Mouse (Mus musculus) retina, embryonic 14.5 days (tissue): ENCODE measurements around the gene Vars.
A peak's percentile ranks its signal among the peaks of the same experiment; 100 is the strongest.

Source experiments
- DNase-seq: peaks from one replicate; pipeline ENCODE4 v3.0.0-alpha.2; 2015; ENCODE audit warnings: low spot score

Gene Vars

DNA sequence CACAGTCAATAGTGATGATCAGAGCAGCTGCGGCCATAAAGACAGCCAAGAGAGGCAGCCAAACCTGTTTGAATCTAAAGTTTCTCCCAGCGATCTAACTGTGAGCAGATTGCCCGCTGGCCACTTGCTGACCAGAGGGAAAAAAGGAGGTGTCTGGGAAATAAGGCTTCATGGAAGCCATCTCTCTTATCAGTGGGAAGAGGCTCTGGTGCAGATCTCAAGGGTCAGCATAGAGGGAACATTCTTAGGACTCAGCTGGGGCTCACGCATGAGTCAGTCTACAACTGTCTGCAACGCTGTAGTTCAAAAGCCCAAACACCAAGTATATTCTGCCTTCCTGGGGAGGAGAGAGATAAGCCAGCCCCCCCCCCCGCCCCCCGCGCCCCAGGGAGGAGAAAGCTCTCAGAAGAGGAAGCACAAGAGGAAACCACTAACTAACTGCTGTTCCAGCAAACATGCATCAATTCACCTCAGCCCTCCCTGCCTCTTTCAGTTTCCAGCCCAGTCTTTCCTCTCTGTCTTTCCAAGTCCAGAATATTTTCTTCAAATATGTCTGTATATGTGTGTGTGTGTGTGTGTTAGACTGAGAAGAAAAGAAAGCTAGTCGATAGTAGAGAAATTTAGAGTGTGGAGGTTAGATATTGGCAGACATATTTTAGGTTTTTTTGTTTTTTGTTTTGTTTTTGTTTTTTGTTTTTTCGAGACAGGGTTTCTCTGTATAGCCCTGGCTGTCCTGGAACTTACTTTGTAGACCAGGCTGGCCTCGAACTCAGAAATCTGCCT lies 47.6 kb downstream of the Vars start:
- DNase-seq = no peak

DNA sequence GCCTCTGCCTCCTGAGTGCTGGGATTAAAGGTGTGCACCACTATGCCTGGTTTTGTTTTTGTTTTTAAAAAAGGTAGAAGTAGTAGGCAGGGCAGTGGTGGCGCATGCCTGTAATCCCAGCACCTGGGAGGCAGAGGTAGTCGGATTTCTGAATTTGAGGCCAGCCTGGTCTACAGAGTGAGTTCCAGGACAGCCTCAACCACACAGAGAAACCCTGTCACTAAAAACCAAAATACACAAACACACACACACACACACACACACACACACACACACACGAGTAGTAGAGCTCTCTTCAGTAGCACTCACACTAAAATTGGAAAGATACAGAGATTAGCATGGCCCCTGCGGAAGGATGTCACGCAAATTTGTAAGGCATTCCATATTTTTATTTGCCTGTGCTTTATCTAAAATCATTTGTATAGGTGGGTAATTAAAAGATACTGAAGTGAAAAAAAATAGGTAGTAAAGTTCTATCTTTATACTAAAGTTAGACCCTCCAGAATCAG lies 48.2 kb downstream of the Vars start:
- DNase-seq = no peak

DNA sequence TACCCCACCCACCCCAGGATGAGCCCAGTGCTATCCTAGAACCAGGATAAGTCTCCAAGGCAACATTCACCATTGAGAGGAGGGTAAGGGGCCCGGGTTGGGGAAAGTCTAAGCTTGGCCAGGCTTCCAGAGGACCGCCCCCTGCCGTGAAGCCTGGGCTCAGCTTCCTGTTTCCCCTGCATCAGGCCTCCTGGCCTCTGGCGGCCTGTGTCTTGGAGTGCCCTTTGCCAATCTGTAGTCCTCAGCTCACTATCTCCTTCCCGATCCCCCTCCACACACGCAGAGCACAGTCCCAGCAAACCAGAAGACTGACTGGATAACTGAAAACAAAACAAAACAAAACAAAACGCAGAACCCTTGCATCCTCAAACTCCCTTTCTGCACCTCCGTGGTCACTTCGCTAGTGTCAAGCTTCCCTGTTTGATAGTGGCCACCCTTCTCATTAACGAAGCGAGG lies 48.8 kb downstream of the Vars start, which contains the start of gene Clic1:
Gene Clic1 (plus strand): TSS at position 406 of the 456 bp plus-strand sequence.
- peak; percentile 92 for DNase-seq

DNA sequence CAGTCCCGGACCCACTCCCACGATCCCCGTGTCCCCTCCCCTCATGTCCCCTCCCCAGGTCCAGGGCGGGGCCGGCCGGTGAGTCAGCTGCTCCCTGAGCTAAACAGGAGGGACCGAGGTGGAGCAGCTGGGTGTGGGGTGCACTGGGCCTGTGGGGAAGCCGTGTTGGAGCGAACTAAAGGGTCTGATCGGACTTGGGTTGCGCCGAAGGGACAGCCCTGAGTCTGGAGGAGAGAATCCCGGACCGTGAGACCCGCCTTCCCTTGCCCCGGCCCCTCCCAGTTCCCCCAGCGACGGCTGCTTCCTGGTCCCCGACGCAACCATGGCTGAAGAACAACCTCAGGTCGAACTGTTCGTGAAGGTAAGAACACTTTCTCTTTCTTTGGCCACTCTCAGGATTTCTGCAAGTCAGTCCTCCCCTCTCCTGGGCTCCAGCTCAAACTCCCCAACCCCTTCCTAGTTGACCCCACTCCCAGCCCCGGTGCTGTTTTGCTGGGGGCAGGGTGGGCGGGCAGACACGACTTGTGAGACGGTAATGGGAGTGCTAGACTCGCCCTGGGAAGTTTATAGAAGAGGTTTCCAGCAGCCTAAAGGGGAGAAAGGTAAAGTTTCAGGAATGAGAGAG lies 49.5 kb downstream of the Vars start:
- peak; percentile 68 for DNase-seq

DNA sequence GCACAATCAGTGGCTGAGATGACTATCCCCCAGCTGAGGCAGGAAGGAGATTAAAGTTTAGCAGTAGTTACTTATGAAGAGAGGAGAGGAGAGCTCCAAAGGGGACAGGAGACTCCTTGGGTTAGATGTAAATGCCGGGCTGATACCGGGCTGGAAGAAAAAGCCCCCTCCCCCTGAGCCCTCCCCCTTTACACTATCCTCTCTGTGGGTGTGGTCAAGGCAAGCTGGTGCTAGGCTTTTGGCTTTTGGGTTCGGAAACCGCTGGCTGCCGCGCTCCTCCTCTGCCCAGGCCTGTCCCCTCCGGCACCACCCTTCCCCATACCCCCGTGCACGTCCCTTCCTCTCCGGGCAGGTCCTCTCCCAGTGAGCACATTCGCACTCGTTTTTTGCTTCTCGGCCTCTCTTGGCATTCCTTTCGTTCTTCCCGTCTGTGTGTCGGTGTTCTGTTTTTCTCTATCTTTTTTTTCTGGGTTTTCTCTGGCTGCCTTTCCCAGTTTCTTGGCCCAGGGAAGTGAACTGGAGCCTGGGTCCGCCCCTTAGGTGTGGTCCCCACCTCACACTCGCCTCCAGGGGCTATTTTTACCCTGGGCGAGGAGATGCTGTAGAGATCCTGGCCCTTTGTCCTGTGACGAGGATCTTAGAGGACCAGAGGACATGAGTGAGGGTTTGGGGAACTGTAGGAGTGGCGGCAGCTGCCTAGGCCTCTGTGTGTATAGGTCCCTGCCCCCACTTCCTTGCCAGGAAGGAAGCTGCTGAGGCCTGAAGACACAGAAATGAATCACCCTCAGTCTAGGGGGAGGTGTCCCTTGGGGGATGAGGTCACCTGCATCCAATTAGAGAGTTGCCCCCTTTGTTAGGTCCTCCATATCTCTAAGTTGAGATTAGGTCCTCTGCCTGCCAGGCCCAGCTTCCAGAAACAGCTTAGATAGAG lies 50.6 kb downstream of the Vars start:
- peak; percentile 77 for DNase-seq

DNA sequence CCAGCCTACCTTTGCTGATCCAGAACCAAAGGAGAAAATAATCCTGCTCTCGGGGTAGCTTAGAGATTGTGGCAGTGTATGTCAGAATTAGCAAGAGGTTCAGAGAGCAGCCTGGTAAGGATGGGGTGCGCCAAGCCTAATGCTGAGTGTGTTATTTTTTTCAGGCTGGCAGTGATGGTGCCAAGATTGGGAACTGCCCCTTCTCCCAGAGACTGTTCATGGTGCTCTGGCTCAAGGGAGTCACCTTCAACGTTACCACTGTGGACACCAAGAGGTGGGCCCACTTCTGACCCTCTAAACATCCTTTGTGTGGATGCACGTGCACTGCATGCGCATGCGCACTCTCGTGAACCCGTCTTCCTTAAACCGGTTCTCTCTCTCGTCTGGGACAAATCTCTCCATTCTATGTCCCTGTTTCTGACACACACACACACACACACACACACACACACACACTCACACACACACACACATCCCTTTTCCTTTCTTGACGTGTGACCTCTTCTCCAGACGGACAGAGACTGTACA lies 51.5 kb downstream of the Vars start:
- no peak for DNase-seq

DNA sequence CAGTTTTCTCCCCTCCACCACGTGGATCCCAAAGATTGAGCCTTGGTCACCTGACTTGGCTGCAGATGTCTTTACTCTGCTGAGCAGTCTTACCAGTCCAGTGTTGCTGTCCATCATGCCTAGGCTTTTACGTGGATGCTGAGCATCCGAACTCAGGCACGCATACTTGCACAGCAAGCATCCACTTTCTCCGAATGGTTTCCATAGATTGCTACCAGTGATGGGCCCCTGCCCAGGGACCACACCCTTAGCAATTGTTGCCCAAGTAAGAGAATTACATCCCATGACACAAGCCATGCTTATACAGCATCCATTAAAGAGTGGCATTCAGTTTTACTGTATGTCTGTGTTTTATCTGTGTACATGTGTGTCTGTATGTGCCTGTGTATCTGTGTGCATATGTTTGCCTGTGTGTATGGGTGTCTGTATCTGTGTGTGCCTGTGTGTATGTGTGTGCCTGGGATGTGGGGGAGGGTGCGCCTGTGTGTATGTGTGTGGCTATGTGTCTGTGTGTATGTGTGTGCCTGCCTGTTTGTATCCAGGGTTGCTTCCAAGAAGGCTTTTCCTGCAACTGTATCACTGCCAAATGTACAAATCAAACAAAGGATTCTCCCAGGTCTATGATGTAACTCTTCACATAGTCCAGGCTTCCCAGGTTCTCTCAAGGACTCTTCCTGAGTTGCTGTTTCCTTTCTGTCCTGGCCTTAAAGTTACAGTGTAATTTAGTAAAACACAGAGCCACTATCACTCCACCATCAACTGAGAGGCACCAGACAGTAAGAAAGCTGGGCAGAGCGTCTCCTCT lies 55.1 kb downstream of the Vars start:
- no peak for DNase-seq

DNA sequence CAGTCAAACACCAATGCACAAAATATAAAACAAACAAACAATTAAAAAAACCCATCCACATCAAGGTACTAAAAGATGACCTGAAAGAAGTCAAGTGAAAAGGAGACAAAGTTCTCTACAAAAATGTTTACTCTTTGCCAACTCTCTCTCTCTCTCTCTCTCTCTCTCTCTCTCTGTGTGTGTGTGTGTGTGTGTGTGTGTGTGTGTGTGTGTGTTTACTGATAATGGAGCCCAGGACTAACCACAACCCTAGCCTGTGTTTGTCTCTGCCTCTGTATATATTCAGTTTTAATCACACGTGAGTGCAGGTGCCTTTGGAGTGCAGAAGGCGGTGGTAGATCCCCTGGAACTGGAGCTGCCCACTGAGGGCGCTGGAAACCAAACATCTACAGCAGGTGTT lies 56.3 kb downstream of the Vars start:
- no peak for DNase-seq

DNA sequence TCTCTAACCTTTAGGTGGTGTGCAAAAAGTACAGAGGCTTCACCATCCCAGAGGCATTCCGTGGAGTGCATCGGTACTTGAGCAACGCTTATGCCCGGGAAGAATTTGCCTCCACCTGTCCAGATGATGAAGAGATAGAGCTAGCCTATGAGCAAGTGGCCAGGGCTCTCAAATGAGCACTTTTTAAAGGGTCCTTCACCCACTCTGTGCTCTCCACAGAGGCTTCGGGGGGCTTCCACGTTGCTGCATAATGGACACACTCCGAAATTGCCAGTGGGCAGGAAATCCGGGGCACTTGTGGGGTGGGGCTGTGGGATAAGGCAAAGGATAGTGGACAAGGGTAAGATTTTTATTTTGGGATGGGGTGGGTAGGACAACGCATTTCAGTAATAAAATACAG lies 57.5 kb downstream of the Vars start:
- no peak for DNase-seq

DNA sequence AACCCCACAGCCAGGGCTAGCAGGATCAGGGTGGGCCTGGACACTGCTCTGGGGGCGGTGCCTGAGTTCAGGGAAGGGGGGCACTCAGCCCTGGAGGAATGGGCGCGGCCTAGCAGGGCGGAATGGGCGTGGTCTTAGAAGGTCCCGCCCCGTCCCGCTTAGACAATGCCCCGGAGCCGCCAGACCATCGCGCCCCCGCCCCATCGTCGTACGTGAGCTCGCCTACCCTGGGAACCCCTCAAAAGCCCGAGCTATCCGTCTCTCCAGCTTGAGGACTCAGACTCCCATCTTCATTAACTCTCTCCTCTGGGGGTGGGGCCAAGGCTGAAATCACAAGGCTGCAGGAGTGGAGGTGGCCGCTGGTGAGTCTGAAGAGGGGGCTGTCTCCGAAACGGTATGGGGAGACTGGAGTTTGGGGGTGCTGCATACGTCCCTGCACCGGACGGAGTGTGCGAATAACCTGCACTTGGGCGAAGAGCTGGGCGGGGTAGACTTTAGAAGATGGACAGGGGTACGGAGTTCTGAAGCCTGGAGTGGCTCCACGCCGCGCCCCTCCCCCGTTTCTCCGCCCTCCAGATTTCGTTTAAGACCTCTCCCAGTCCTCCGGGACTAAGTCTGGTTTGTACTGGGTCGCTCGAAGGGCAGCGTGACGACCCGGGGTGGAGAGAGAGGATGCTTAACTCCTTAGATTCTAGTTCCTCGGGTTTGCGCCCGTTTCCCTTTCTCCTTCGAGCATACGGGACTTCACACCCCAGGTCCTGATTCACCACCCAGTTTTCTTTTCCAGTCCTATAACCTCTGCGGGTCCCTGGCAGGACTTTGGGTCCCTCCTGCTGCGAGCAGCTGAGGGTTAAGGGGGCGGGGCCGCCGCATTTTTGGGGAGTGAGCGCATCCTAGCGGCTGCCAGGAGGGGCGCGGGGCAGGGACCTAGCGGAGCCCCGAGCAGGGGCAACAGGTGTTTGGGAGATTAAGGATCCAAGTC lies 58.4 kb downstream of the Vars start, which contains the start of gene Ddah2:
Gene Ddah2 (plus strand): TSS at position 125 of the 982 bp plus-strand sequence.
- peak; percentile 99 for DNase-seq

DNA sequence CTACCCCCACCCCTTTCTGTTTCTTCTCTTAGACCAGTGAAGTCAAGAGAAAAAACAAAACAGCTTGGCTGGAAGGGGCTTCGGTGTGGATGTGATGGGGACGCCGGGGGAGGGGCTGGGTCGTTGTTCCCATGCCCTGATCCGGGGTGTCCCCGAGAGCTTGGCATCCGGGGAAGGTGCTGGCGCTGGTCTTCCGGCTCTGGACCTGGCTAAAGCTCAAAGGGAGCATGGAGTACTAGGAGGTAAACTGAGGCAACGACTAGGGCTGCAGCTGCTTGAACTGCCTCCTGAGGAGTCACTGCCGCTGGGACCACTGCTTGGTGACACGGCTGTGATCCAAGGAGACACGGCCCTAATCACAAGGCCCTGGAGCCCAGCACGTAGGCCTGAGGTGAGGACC lies 59.3 kb downstream of the Vars start:
- DNase-seq = no peak

DNA sequence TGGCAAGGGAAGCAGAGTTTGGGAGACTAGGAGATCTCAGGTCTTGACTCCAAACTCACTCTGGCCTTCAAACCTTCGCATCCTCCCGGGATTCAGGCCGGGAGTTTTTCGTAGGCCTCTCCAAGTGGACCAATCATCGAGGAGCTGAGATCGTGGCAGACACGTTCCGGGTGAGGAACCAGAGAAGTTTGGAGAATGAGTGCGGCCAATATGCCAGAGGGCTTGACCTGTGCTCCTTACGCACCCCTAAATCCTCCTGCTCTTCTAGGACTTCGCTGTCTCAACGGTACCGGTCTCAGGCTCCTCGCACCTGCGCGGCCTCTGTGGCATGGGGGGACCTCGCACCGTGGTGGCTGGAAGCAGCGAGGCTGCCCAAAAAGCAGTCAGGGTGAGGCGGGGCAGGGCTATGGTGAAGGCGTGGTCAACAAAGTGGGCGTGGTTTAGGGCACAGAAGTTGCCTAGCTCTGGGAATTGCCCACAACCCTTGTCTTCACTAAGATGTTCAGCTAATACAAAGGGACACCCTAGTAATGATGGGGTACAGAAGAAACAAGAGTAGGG lies 60.0 kb downstream of the Vars start:
- no peak for DNase-seq

DNA sequence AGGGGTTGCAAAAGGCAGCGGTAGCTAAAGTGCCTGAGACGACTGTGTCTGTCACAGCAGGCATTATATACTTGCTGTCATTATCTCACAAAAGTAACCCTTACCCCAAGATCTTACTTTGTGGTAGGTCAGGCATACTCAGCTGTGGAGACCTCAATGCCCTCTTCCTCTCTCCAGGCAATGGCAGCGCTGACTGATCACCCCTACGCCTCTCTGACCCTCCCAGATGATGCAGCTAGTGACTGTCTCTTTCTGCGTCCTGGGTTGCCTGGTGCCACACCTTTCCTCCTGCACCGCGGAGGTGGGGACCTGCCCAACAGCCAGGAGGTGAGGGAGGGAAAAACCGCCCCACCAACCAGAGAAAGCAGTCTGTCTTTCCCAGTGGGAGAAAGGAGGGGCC lies 60.5 kb downstream of the Vars start:
- DNase-seq = no peak

DNA sequence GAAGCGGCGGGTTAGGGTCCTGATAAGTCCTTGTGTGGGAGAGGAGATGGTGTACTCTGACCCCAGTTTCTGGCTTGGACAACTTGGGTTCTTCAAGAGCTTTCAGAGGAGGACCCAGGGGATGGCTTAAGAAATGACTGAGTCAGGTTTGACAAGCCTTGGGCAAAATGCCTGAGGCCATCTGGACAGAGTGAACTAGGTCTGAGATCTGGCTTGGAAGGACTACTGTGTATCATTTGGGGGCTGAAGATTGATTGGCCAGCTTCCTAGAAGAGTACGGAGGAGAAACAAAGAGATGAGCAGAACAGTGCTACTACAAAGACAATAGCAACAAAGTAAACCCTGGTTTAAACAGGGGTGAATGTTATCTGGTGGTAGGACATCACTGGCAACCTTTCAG lies 62.7 kb downstream of the Vars start:
- no peak for DNase-seq

DNA sequence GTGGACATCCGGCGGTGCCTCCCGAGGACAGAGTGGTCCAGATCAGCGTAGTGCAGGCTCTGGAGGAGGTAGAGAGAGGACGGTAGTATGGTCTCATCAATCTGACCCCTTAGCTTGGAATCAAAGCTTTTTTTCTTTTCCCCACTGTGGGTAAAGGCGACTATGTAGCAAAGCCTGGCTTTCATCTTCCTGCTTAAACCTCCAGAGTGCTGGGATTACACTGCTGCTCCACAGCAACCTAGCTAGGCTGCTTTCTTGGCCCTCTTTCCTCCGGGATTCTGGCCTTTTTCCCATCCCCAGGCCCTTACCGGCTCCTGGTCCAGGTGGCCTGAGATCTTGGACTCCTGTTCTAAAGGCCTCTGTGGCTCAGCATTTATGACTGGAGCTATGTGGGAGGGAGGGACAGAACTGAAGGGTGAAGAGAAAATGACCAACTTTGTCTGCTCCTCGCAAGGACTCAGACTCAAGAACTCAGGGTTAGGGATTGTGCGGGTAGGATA lies 63.6 kb downstream of the Vars start:
- DNase-seq = no peak

DNA sequence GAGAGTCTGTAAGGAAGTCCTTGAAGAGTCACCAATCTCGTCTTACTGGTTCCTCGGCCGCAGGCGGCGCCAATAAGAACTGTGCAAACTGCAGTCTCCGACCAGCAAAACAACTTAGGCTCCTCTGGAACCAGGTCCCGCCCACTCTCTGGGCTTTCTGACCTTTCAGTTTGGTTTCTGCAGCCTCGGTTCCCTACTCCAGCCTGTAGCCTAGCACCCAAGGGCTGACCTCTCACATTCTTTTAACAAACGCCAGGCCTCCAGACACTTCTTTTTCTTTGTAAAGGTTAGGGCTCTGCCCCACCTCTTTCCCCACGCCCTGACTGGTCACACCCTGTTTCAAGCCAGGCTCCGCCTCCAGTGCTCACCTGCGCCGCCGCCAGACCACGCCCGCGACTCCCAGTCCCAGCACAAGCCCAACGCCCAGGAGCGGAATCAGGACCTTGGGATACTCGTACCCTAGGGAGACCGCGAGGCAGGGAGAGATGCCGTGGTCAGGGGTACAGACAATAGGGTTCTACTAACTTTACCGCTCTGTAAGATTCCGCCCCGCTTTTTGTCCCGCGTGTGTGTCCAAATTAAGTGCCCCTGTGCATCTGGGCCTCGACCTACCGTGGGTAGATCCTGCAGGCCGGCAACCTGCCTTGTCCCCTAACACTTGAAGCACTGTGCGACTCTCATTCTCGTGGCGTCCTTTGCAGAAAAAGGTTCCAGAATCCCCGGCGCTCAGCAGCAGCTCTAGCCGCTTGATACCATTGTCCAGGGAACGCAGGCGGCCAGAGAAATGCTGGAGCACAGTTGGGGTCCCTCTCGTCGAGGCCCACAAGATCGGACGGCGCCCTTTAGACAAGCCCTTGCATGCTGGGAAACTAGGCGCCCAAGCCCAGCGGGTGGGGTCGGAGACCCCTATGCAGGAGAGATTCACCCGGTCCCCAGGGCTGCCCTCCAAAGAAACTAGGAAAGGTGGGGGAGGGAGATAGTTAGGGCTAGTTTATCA lies 64.5 kb downstream of the Vars start, which contains the start of gene Ly6g6c:
Gene Ly6g6c (plus strand): TSS at position 438 of the 997 bp plus-strand sequence.
- DNase-seq = peak; percentile 53
